Mouse (Mus musculus) embryonic fibroblast, embryonic 13.5 days (primary cell): ENCODE measurements around the gene Pdia5.

ENCODE experiments used
- CTCF ChIP-seq: IDR thresholded peaks from 2 replicates; pipeline ENCODE4 v1.5.1; 2011; ENCODE audit warnings: mild to moderate bottlenecking, control low read depth, low read length, moderate library complexity, borderline replicate concordance; ENCODE audit not compliant: insufficient read depth
- POLR2A ChIP-seq: IDR thresholded peaks from 2 replicates; pipeline ENCODE4 v1.6.1; 2011; ENCODE audit warnings: low read depth, mild to moderate bottlenecking, control low read depth, low read length, moderate library complexity

DNA sequence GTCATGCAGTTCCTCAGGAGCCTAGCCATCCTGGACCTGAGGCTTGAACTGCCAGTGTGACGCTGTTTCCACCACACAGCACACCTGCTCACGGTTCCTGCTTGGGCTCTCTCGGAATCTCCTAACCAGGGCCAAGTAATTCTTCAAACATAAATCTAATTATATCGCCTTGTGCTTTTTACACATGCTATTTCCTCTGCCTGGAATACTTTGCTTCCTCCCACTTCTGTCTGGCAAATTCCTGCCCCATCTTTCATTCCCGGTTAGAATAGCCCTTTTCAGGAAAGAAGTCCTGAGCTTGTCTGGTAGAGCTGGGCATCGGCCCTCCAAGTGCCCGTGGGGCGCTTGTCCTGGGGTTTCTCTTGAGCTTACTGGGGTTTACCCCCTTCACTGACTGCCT is 47.0 kb upstream of the Pdia5 start:
- TF ChIP-seq POLR2A (no peak), CTCF (no peak)
